Comparison of ENCODE assay signal across 8 mouse cellular contexts in the genomic region with DNA sequence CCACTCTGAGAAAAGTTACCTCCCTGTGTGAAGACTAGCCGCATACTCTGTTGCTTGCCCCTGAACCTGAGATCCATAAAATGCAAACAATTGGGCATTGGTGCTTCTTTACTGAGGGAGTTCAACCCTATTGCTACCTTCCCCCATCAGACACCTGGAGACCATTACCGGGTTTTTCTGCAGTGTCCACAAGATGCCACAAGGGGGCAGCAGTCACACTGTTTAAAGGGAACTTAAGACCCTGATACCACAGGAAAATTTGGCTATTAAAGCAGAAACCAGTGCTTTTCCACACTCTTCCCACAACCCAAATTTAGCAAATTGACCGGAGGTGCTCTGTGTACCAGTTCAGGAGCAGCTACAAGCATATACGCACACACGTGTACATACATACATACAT.
A peak's percentile ranks its signal among the peaks of the same experiment; 100 is the strongest.
DNase-seq lines count a peak whose midpoint lies in the region; ATAC-seq and TF ChIP-seq lines count a peak whose summit lies in the region.

No protein-coding gene starts in this region.

- WGBS in cerebellum, adult 2 months: 35% methylated on average over 5 of the region's 5 CpGs

- no peak overlapping the region for H3K4me3 ChIP-seq in cerebellum, adult 2 months (replicated peaks; ENCODE audit: insufficient read depth, low read depth, low read length)
- H3K4me3 ChIP-seq in left cerebral cortex, adult 2 months: no peak overlapping the region

- peaks cover 8% of the 10 kb centered on the region; the same call in 1 of the 2 replicates for H3K4me1 ChIP-seq in cerebellum, adult 2 months (ENCODE audit: control insufficient read depth, insufficient read depth, low read length)

- no peaks in the 10 kb centered on the region for H3K27me3 ChIP-seq in cerebellum, adult 2 months (ENCODE audit: control insufficient read depth, insufficient read depth, low read length)

- intact Hi-C loops in left cerebral cortex, adult 2 months (cut with DNase I): loop anchor here (1.0 to 5.0 kb wide), 3 partner anchors 142 to 212 kb away; no protein-coding TSS in a partner anchor

- no peak for TF ChIP-seq POLR2A in cerebellum, adult 2 months (IDR thresholded peaks at IDR 0.05; ENCODE audit: borderline replicate concordance, insufficient read depth, low read length)

- DNase-seq in cerebellum, adult 2 months: peak in 1 of 2 experiments; percentile 16
- no peak for DNase-seq in cerebellum, adult 11 months
- DNase-seq in left cerebral cortex, adult 2 months (ENCODE audit: extremely low spot score in 1 of 2, low spot score in 2 of 2): peak in 1 of 2 experiments; percentile 43
- no peak for DNase-seq in left cerebral cortex, adult 11 months (ENCODE audit: low spot score)
- DNase-seq in R1 (ENCODE audit: low read depth, low spot score): peak; percentile 80
- DNase-seq in hindlimb bud, embryonic 11.5 days (ENCODE audit: extremely low spot score, low read depth, low spot score): peak; percentile 85
- peak; percentile 37 for DNase-seq in lung, postnatal 36 days

- TF ChIP-seq CTCF in cerebellum, adult 2 months (IDR thresholded peaks at IDR 0.05; ENCODE audit: borderline replicate concordance, insufficient read depth, low read depth, low read length): peak; percentile 51
- TF ChIP-seq CTCF in left cerebral cortex, adult 2 months (IDR thresholded peaks at IDR 0.05): peak; percentile 74

- ATAC-seq in erythroid progenitor cell, adult 5-6 weeks (replicated peaks; ENCODE audit: low FRiP score, poor library complexity, severe bottlenecking): no peak

- H3K27ac ChIP-seq in cerebellum, adult 2 months (ENCODE audit: insufficient read depth, low read length): no peak overlapping the region
- H3K27ac ChIP-seq in left cerebral cortex, adult 2 months: no peak overlapping the region

Comparison
In these comparisons a context has a peak if more than half of its experiments do, and no peak if none do; other contexts are left out.
1. DNase-seq: peak in R1 (single experiment), hindlimb bud, embryonic 11.5 days (single experiment) and lung, postnatal 36 days (single experiment); none in cerebellum, adult 11 months (single experiment) and left cerebral cortex, adult 11 months (single experiment).